Mouse (Mus musculus): ENCODE data around the gene Cdk5r2. TPM values are rescaled to one million over a fixed set of nuclear protein-coding genes. Genes with fewer than 3 reads are reported as not detected.
A peak's percentile ranks its signal among the peaks of the same experiment; 100 is the strongest.
"Not testable (repeated sequence)": the region's sequence is repeated elsewhere in the genome, so short reads cannot be mapped to it uniquely, and the experiment has no call there.

Cdk5r2 gene
- polyA plus RNA-seq, 1 experiment from 2014 or later: 0.60 TPM

- Histone ChIP-seq H3K4me3 (ENCODE audit: low read depth, low read length) (no peak overlapping the region), H3K27ac (replicated peaks; ENCODE audit: low read depth, low read length) (no peak overlapping the region), H3K9me3 (ENCODE audit: control insufficient read depth, low read length) (no peaks in the 10 kb centered on the region), H3K9ac (ENCODE audit: low read depth, low read length) (no peak overlapping the region), H3K27me3 (replicated peaks; ENCODE audit: control insufficient read depth, insufficient read depth, low read length) (no peaks in the 10 kb centered on the region; the same call in 1 of the 2 replicates), H3K4me2 (ENCODE audit: low read depth, low read length) (no peak overlapping the region), H3K36me3 (ENCODE audit: control insufficient read depth, insufficient read depth, low read length) (no peaks in the 10 kb centered on the region), H3K4me1 (ENCODE audit: control insufficient read depth, insufficient read depth, low read length) (peaks cover 9% of the 10 kb centered on the region)
- no peak for ATAC-seq (ENCODE audit: low read depth)
- no peak for DNase-seq (ENCODE audit: low spot score)
- WGBS: 69% methylated on average over 9 of the region's 9 CpGs
Measured at GRCm38 (mm10) chr1:74814931-74815647, 39.6 kb upstream of the Cdk5r2 start.

- not testable (repeated sequence) for H3K9ac ChIP-seq (ENCODE audit: low read depth, low read length); H3K4me1 ChIP-seq (ENCODE audit: control insufficient read depth, insufficient read depth, low read length); H3K9me3 ChIP-seq (ENCODE audit: control insufficient read depth, low read length); DNase-seq (ENCODE audit: low spot score); H3K27ac ChIP-seq (replicated peaks; ENCODE audit: low read depth, low read length); H3K4me3 ChIP-seq (ENCODE audit: low read depth, low read length); H3K36me3 ChIP-seq (ENCODE audit: control insufficient read depth, insufficient read depth, low read length); ATAC-seq (ENCODE audit: low read depth); H3K27me3 ChIP-seq (replicated peaks; ENCODE audit: control insufficient read depth, insufficient read depth, low read length); H3K4me2 ChIP-seq (ENCODE audit: low read depth, low read length)
- 85% methylated on average over 6 of the region's 6 CpGs for WGBS
Measured at GRCm38 (mm10) chr1:74815965-74816364, 38.8 kb upstream of the Cdk5r2 start.

GRCm38 (mm10) chr1:74816612-74817199 lies 38.0 kb upstream of the Cdk5r2 start:
- WGBS: 5% methylated on average over 33 of the region's 38 CpGs
- ATAC-seq (ENCODE audit: low read depth): peak; percentile 90
- peak overlapping the region; percentile 79 for H3K4me2 ChIP-seq (ENCODE audit: low read depth, low read length)
- no peaks in the 10 kb centered on the region; the same call in 1 of the 2 replicates for H3K27me3 ChIP-seq (replicated peaks; ENCODE audit: control insufficient read depth, insufficient read depth, low read length)
- H3K27ac ChIP-seq (replicated peaks; ENCODE audit: low read depth, low read length): peak overlapping the region; percentile 82
- H3K36me3 ChIP-seq (ENCODE audit: control insufficient read depth, insufficient read depth, low read length): no peaks in the 10 kb centered on the region
- H3K4me3 ChIP-seq (ENCODE audit: low read depth, low read length): peak overlapping the region; percentile 63
- DNase-seq (ENCODE audit: low spot score): peak; percentile 96
- peak overlapping the region; percentile 76 for H3K9ac ChIP-seq (ENCODE audit: low read depth, low read length)
- peaks cover 9% of the 10 kb centered on the region for H3K4me1 ChIP-seq (ENCODE audit: control insufficient read depth, insufficient read depth, low read length)
- H3K9me3 ChIP-seq (ENCODE audit: control insufficient read depth, low read length): no peaks in the 10 kb centered on the region

GRCm38 (mm10) chr1:74817219-74817618 lies 37.5 kb upstream of the Cdk5r2 start:
- H3K27ac ChIP-seq (replicated peaks; ENCODE audit: low read depth, low read length): peak overlapping the region; percentile 82
- peak overlapping the region; percentile 76 for H3K9ac ChIP-seq (ENCODE audit: low read depth, low read length)
- H3K27me3 ChIP-seq (replicated peaks; ENCODE audit: control insufficient read depth, insufficient read depth, low read length): no peaks in the 10 kb centered on the region; the same call in 1 of the 2 replicates
- 12% methylated on average over 14 of the region's 14 CpGs for WGBS
- no peaks in the 10 kb centered on the region for H3K9me3 ChIP-seq (ENCODE audit: control insufficient read depth, low read length)
- H3K4me1 ChIP-seq (ENCODE audit: control insufficient read depth, insufficient read depth, low read length): peaks cover 9% of the 10 kb centered on the region
- no peaks in the 10 kb centered on the region for H3K36me3 ChIP-seq (ENCODE audit: control insufficient read depth, insufficient read depth, low read length)
- DNase-seq (ENCODE audit: low spot score): no peak
- ATAC-seq (ENCODE audit: low read depth): peak; percentile 17; the same call in 1 of the 2 replicates
- H3K4me2 ChIP-seq (ENCODE audit: low read depth, low read length): peak overlapping the region; percentile 79
- peak overlapping the region; percentile 63 for H3K4me3 ChIP-seq (ENCODE audit: low read depth, low read length)

- Histone ChIP-seq H3K9ac (ENCODE audit: low read depth, low read length) (no peak overlapping the region), H3K36me3 (ENCODE audit: control insufficient read depth, insufficient read depth, low read length) (no peaks in the 10 kb centered on the region), H3K4me1 (ENCODE audit: control insufficient read depth, insufficient read depth, low read length) (peaks cover 9% of the 10 kb centered on the region), H3K9me3 (ENCODE audit: control insufficient read depth, low read length) (no peaks in the 10 kb centered on the region), H3K27me3 (replicated peaks; ENCODE audit: control insufficient read depth, insufficient read depth, low read length) (no peaks in the 10 kb centered on the region), H3K4me2 (ENCODE audit: low read depth, low read length) (no peak overlapping the region), H3K4me3 (ENCODE audit: low read depth, low read length) (no peak overlapping the region), H3K27ac (replicated peaks; ENCODE audit: low read depth, low read length) (no peak overlapping the region)
- 96% methylated on average over 1 of the region's 1 CpGs for WGBS
- DNase-seq (ENCODE audit: low spot score) (no peak), ATAC-seq (ENCODE audit: low read depth) (no peak)
Measured at GRCm38 (mm10) chr1:74818509-74818908, 36.2 kb upstream of the Cdk5r2 start.

GRCm38 (mm10) chr1:74823598-74823997 lies 31.1 kb upstream of the Cdk5r2 start:
- H3K9ac ChIP-seq (ENCODE audit: low read depth, low read length); H3K27me3 ChIP-seq (replicated peaks; ENCODE audit: control insufficient read depth, insufficient read depth, low read length); ATAC-seq (ENCODE audit: low read depth); H3K27ac ChIP-seq (replicated peaks; ENCODE audit: low read depth, low read length); H3K4me1 ChIP-seq (ENCODE audit: control insufficient read depth, insufficient read depth, low read length); H3K4me2 ChIP-seq (ENCODE audit: low read depth, low read length); H3K36me3 ChIP-seq (ENCODE audit: control insufficient read depth, insufficient read depth, low read length); H3K4me3 ChIP-seq (ENCODE audit: low read depth, low read length); H3K9me3 ChIP-seq (ENCODE audit: control insufficient read depth, low read length); DNase-seq (ENCODE audit: low spot score): not testable (repeated sequence)
- WGBS: 92% methylated on average over 4 of the region's 4 CpGs

- peak; percentile 57 for DNase-seq (ENCODE audit: low spot score)
- Histone ChIP-seq H3K4me3 (ENCODE audit: low read depth, low read length) (no peak overlapping the region), H3K4me2 (ENCODE audit: low read depth, low read length) (no peak overlapping the region), H3K27me3 (replicated peaks; ENCODE audit: control insufficient read depth, insufficient read depth, low read length) (no peaks in the 10 kb centered on the region), H3K27ac (replicated peaks; ENCODE audit: low read depth, low read length) (no peak overlapping the region; the same call in 1 of the 2 replicates), H3K4me1 (ENCODE audit: control insufficient read depth, insufficient read depth, low read length) (no peaks in the 10 kb centered on the region), H3K36me3 (ENCODE audit: control insufficient read depth, insufficient read depth, low read length) (no peaks in the 10 kb centered on the region), H3K9me3 (ENCODE audit: control insufficient read depth, low read length) (no peaks in the 10 kb centered on the region), H3K9ac (ENCODE audit: low read depth, low read length) (0 out of 2 replicates have a peak overlapping the region, but pooled peaks have one; percentile 5)
- WGBS: 17% methylated on average over 14 of the region's 14 CpGs
- no peak for ATAC-seq (ENCODE audit: low read depth)
Measured at GRCm38 (mm10) chr1:74824518-74825302, 30.0 kb upstream of the Cdk5r2 start.

GRCm38 (mm10) chr1:74830061-74830460 lies 24.7 kb upstream of the Cdk5r2 start:
- no peaks in the 10 kb centered on the region for H3K36me3 ChIP-seq (ENCODE audit: control insufficient read depth, insufficient read depth, low read length)
- ATAC-seq (ENCODE audit: low read depth) (no peak), DNase-seq (ENCODE audit: low spot score) (no peak)
- no peak overlapping the region for H3K4me3 ChIP-seq (ENCODE audit: low read depth, low read length)
- H3K9ac ChIP-seq (ENCODE audit: low read depth, low read length): no peak overlapping the region
- H3K9me3 ChIP-seq (ENCODE audit: control insufficient read depth, low read length): no peaks in the 10 kb centered on the region
- no peaks in the 10 kb centered on the region for H3K27me3 ChIP-seq (replicated peaks; ENCODE audit: control insufficient read depth, insufficient read depth, low read length)
- H3K4me1 ChIP-seq (ENCODE audit: control insufficient read depth, insufficient read depth, low read length): no peaks in the 10 kb centered on the region
- no peak overlapping the region for H3K4me2 ChIP-seq (ENCODE audit: low read depth, low read length)
- WGBS: 76% methylated on average over 9 of the region's 9 CpGs
- no peak overlapping the region for H3K27ac ChIP-seq (replicated peaks; ENCODE audit: low read depth, low read length)
